Comparison of ENCODE assay signal across 9 mouse cellular contexts in the genomic region with DNA sequence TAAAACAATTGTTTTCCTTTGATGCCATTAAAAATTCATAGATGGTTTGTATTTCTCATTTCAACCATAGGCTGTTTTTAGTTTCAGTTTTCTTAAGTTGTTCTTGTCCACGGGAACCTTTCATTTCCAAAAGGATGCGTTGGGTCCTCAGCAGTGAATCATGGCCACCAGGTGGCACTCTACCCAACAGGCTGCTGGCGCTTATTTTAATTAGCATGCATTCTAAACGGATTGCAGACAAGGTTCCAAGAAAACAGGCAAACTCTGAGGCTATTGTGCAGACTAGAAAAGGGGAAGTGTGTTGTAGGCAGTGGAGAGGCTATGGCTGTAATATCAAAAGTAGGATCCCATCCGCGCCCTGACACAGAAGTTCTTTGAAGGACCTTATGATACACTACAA.
DNase-seq lines count a peak whose midpoint lies in the region; ATAC-seq lines count a peak whose summit lies in the region.
"Had no signal": no experiment of that assay in that cellular context is flagged by ENCODE, and none has a peak within 500 bp of the region (broad histone marks: within the 10 kb centered on the region; RNA-seq: fewer than 3 reads in every experiment).

No protein-coding gene starts in this region.

- intact Hi-C loops in gastrocnemius, postnatal 14 days (cut with DNase I; ENCODE audit: low total_unique reads): loop anchor here (10.0 kb wide), 1 partner anchor 110 kb away; a partner anchor contains a TSS

- no peaks in the 10 kb centered on the region for H3K27me3 ChIP-seq in kidney, embryonic 14.5 days (ENCODE audit: control insufficient read depth, insufficient read depth, low read length)
- H3K27me3 ChIP-seq: embryonic facial prominence, embryonic 12.5 days had no signal

- ATAC-seq in kidney, embryonic 14.5 days (ENCODE audit: low FRiP score, low TSS enrichment): no peak
- ATAC-seq in activated CD4-positive, CD25-positive, alpha-beta regulatory T cell, adult 4 months: peak; percentile 63
- ATAC-seq in megakaryocyte, adult 5-6 weeks (ENCODE audit: poor library complexity, severe bottlenecking): peak; percentile 82

- H3K9ac ChIP-seq in kidney, embryonic 14.5 days (ENCODE audit: low read depth, low read length): no peak overlapping the region
- H3K9ac ChIP-seq: embryonic facial prominence, embryonic 12.5 days had no signal

- H3K4me1 ChIP-seq in kidney, embryonic 14.5 days (ENCODE audit: control insufficient read depth, insufficient read depth, low read length): no peaks in the 10 kb centered on the region
- H3K4me1 ChIP-seq: embryonic facial prominence, embryonic 12.5 days had no signal

- no peak overlapping the region for H3K4me3 ChIP-seq in kidney, embryonic 14.5 days (ENCODE audit: low read length)
- H3K4me3 ChIP-seq: embryonic facial prominence, embryonic 12.5 days had no signal

- no peak overlapping the region for H3K4me2 ChIP-seq in kidney, embryonic 14.5 days (replicated peaks; ENCODE audit: low read depth, low read length)
- H3K4me2 ChIP-seq: embryonic facial prominence, embryonic 12.5 days had no signal

- peak; percentile 25 for DNase-seq in kidney, adult 11 months
- DNase-seq in cerebellum, postnatal 36 days: peak; percentile 50 to 60
- DNase-seq in gastrocnemius, postnatal 14 days: peak; percentile 47
- peak; percentile 57 to 81 for DNase-seq in layer of hippocampus, postnatal 14 days (ENCODE audit: low spot score in 2 of 2)
- DNase-seq in testis, postnatal 14 days (ENCODE audit: low spot score): peak; percentile 9

- H3K9me3 ChIP-seq in kidney, embryonic 14.5 days (ENCODE audit: control insufficient read depth, low read length): no peaks in the 10 kb centered on the region
- H3K9me3 ChIP-seq: embryonic facial prominence, embryonic 12.5 days had no signal

- H3K27ac ChIP-seq in kidney, embryonic 14.5 days (ENCODE audit: low read depth, low read length): no peak overlapping the region
- H3K27ac ChIP-seq: embryonic facial prominence, embryonic 12.5 days had no signal

- WGBS in kidney, embryonic 14.5 days: 51% methylated on average over 6 of the region's 6 CpGs

- no peaks in the 10 kb centered on the region for H3K36me3 ChIP-seq in kidney, embryonic 14.5 days (ENCODE audit: control insufficient read depth, insufficient read depth, low read length)
- H3K36me3 ChIP-seq: embryonic facial prominence, embryonic 12.5 days had no signal

Comparison
In these comparisons a context has a peak if more than half of its experiments do, and no peak if none do; other contexts are left out.
1. DNase-seq: peak in every context shown above with its lines; median percentile 69 in layer of hippocampus, postnatal 14 days; 55 in cerebellum, postnatal 36 days; 47 in gastrocnemius, postnatal 14 days; 25 in kidney, adult 11 months; 9 in testis, postnatal 14 days.